Mouse (Mus musculus) CH12F3 (cell line): ENCODE data around the gene Ust.

Experiments
- in situ Hi-C: fragments of 300-500 bp; cut with MboI; formaldehyde crosslinking; loops from 2 replicates; pipeline ENCODE4 v1.14.3; 2020; ENCODE audit warnings: low sequenced_read_pairs

The Ust gene

GRCm38 (mm10) chr10:8505346-8506246 lies 13.0 kb downstream of the Ust start:
- in situ Hi-C loops: no loop called here

DNA sequence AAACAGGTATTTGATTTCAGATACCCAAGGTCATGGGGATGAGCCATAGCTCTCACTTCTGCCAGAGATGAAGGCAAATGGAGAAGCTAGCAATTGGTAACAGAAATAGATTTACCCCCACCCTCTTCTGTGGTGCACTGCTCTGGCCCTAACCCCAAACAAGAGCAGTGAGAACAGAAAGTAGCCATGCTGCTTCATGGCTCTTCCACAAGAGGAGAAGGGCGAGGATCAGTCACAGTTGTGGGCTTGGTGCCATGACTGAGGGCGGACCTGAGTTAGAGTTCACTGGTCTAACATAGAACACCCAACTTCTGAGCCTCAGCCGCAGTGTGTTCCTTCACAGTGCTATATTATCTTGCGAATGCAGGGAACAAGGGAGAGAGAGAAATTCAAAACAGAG lies 13.8 kb downstream of the Ust start:
- in situ Hi-C loops: no loop called here

GRCm38 (mm10) chr10:8498951-8499891 lies 19.4 kb downstream of the Ust start:
- in situ Hi-C loops: no loop called here

GRCm38 (mm10) chr10:8495543-8496141 lies 23.0 kb downstream of the Ust start:
- in situ Hi-C loops: no loop called here

DNA sequence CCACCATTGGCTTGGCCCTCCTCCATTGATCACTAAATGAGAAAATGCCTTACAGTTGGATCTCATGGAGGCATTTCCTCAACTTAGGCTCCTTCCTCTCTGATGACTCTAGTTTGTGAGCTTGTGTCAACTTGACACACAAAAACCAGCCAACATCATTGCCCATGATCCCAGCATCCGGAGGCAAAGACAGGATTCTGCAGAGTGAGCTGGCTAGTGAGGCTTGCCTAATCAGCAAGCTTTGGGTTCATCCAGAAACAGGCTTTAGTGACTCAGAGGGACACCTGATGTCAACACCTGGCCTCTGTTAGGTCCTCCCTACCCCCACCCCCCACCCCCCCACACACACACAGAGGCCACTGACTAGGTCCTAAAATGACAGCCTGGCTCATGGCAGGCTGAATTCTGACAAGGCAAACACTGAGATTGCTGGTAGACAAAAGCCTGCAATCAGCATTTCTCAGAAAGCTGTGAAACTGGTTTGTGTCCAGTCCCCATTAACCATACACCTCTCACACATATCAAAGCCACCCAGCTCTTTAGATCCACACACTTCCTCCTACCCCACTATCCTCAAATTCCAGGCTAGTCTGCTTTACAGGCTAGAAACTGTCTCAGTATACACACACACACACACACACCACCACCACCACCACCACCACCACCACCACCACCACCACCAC lies 26.6 kb downstream of the Ust start:
- in situ Hi-C loops: no loop called here

DNA sequence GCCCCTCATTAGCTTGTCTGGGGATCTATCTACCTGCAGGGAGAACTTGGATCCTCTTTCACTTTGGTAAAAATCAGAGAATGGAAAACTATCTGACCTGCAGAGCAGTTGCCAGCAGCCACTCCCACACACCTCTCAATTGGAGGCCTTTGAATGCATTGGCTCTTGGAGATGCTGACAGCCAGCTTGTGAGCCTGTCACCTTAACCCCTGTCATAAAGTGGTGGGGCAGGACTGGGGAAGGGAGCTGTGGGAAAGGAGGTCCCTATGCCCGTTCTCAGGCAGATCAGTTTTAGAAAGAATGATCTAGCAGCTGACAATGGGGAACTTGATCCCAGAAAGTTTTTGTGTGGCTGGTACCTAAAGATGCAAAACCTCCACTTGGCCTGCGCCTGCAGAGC lies 31.2 kb downstream of the Ust start:
- in situ Hi-C loops: no loop called here

DNA sequence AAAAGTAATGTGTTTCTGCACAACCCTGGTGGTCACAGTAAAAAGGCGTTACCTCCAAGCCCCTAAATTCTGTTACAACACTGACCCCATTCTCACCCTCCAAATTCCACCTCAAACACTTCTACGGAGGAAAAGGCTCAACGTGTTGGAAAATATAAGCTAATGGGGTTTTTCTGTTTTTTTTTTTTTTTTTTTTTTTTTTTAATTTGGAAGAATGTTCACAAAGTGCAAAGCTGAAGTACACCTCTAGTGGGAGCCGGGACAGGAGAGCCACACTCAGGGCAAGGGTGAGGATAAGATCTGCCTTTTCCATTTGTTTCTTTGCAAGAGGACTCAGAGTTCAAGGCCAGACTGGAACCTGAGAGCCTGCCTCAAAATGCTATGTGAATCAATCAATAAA lies 34.1 kb downstream of the Ust start:
- in situ Hi-C loops: no loop called here

DNA sequence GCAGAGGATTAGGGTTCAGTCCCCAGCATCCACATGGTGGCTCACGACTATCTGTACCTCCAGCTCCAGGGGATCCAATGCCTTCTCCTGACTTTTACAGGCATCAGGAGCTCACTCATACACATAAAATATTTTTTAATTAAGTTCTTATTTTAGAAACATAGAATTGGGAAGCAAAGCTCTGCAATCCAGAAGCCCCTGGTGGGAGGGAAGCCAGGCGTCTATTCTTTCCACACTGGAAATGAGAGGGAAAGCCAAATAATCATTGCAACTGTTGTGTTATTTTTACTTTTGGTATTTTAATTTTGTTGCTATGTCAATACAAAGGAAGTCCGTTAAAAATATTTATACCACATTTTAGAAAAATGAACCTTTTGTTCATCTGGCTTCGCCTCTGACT lies 35.8 kb downstream of the Ust start:
- in situ Hi-C loops: no loop called here

- in situ Hi-C loops: no loop called here
These were observed 38.8 kb downstream of the Ust start for GRCm38 (mm10) chr10:8479779-8480178.

DNA sequence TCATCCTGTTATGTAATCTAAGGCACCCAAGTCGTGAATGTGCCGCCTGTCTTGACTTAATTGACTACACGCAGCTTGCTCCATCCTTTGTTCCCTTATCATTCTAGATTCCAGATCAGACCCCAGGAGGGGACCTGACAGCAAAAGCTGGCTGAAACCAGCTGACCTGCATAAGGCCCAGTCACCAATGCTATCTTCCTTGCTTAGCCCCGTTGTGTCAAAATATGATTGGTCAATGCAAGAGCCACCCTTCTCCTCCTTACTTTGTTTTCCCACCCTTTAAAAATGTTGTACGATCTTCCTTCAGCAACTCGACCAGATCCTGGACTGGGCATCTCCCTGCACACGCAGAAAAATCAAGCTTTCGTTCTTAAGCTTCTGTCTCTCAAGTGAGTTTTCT lies 40.7 kb downstream of the Ust start:
- in situ Hi-C loops: no loop called here

- in situ Hi-C loops: no loop called here
These were observed 46.6 kb downstream of the Ust start for GRCm38 (mm10) chr10:8471995-8472394.

DNA sequence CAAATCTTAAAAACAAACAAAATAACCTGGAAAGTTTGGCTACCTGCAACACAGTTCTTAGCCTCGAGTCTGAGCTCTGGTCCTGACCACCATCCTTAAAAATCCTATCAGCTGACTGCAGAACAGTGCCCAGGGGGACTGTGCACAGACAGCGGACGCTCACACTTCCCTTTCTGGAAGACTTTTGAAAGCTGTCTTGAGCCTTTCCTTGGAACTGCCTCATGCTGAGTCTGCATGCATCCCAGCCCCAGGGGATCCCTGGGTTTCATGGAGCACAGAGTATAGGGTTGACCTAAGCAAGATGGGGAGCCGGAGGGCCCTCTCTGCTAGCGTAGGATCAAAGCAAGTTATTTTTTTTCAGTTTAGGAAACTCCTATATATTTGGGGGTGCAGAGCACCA lies 47.6 kb downstream of the Ust start:
- in situ Hi-C loops: no loop called here

DNA sequence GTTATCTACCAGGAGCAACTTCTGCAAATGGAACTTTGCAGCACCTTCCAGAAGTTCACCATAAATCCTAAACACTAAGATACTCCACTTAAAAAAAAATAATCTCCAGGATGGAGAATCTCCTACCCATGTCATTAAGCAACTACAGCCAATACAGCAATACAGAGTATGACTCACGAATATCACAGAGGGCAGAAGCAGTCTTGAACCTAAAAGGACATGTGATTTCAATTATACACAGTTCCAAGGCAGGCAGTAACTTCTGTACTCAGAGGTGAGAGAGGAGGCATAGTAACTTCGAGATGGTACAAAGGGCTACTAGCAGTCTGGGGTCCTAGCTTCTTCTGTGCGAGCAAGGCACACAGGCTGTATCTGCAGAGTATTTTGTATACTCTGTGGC lies 49.1 kb downstream of the Ust start:
- in situ Hi-C loops: no loop called here

GRCm38 (mm10) chr10:8468651-8469386 lies 49.8 kb downstream of the Ust start:
- in situ Hi-C loops: no loop called here

DNA sequence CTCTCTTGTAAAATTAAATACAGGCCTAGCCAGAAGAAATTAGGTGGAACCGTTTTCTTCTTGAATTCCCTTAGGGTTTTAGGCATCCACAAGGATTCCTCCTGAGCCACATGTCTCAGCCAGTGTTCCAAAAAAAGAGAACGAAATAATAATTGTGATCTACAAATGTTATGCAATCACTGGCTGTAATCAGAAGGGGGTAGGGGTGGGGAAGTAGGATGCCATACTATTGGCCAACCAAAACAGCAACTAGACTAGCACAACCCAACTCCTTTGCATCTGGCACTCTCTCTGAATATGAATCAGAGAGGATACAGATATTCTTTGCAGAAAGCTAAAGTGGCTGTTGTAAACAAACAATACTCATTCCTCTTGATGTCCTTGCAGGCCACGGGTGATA lies 52.7 kb downstream of the Ust start:
- in situ Hi-C loops: no loop called here

DNA sequence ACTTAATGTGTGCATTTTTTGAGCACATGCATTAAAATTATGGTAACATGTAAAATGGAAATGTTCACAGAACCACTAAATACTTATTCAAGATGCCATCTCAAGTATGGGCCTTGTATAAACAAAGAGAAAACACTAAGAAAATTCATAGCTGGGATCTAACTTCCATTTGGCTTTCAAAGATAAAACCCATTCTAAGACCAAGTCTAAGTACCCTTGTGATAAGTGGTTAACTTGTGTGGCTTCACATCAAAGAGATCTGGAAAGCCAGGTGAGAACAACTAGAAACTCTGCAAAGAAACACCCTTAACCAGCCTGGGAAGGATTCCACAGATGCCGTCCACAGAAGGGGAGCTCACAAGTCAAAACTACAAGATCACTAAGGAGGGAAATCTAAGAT lies 53.4 kb downstream of the Ust start:
- in situ Hi-C loops: no loop called here

GRCm38 (mm10) chr10:8461372-8461771 lies 57.3 kb downstream of the Ust start:
- in situ Hi-C loops: no loop called here

DNA sequence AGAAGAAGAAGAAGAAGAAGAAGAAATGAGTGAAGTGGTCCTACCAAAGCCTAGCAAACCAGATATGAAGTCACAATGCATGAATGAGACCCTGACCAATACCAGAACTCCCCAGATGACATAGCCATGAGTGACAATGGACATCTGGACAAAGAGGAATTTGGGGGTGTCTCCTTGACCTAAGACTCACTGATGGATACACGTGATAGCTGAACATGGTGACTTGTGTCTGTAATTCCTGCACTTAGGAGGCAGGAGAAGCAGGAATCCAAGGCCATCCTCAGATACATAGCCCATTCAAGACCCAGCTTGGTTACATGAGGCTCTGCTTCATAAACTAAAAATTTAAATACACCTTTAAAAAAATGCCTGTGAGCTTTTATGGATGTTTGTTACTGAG lies 63.9 kb downstream of the Ust start:
- in situ Hi-C loops: no loop called here

DNA sequence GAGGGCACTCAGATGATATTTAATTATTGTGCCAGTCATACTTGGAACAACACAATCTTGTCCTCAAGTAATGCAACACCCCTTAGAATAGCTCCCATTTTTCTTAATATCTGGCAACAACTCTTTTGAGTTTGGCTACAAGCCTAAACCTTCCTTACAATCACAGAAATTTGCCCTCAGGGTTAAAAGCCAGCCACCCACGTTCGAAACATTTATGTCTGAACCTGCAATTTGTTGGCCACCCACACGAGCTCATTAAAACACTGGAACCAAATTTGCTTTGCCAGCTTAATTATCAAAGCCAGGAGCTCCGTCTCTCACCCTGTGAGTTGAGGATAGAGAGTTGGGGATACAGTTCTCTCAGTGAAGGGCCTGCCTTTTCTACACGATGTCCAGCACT lies 70.9 kb downstream of the Ust start:
- in situ Hi-C loops: no loop called here

DNA sequence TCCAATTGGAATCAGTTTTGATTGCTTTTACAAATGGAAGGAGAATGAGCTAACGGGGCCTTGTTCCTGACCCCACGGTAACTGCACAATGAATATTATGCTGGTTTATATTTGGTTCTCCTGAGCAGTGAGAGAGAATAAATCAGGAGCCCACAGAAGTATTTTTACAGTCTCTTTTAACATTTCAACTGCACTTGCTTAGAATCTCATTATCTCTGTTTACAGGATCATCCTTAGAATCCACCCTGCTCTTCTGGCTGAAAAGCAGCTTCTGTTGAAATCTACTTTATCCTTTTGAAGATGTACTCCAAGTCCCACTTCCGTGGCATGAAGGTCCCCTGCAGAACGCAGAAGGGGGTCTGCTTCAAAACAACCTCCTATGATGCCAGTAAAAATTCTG lies 71.7 kb downstream of the Ust start:
- in situ Hi-C loops: no loop called here
